Mouse (Mus musculus) embryo, embryonic 10 days (tissue): ENCODE measurements around the gene Dbil5.

ENCODE experiments used
- DNase-seq: peaks from one replicate; pipeline ENCODE4 v3.0.0-alpha.2; 2015; ENCODE audit warnings: low spot score

Gene Dbil5

DNA sequence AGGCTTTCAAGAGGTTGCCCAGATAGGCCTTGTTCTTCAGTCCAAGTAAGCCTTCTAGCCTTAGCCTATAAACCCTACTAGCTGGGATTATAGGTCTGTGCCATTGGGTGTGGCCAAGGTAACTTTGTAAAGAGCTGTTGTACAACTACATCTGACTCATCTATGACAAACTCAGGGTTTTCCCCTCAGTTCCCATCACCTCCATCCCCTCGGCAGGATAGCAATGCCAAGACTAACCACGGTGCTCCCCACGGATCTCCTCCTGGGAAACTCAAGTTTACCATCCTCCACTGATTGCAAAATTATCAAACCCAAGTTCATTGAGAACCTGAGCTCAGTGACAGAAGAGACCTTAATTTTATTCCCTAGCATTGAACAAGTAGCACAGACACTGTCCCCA is 18.7 kb downstream of the Dbil5 start:
- no peak for DNase-seq

DNA sequence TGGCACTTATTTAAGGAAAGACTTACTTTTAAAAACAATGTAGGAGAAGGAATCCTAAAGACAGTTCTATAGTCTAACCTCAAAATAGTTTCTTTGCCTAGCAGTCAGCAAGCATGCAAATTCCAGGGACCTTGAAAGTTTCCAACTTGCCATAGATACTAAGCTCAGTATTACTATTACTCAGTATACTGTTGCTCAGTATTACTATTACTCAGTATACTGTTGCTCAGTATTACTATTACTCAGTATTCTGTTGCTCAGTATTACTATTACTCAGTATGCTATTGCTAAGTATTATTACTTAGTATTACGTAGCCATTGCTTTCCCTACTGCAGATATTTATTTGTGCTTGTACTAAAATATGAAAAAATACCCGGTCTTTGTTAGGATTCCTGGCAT is 22.3 kb downstream of the Dbil5 start:
- DNase-seq = no peak

DNA sequence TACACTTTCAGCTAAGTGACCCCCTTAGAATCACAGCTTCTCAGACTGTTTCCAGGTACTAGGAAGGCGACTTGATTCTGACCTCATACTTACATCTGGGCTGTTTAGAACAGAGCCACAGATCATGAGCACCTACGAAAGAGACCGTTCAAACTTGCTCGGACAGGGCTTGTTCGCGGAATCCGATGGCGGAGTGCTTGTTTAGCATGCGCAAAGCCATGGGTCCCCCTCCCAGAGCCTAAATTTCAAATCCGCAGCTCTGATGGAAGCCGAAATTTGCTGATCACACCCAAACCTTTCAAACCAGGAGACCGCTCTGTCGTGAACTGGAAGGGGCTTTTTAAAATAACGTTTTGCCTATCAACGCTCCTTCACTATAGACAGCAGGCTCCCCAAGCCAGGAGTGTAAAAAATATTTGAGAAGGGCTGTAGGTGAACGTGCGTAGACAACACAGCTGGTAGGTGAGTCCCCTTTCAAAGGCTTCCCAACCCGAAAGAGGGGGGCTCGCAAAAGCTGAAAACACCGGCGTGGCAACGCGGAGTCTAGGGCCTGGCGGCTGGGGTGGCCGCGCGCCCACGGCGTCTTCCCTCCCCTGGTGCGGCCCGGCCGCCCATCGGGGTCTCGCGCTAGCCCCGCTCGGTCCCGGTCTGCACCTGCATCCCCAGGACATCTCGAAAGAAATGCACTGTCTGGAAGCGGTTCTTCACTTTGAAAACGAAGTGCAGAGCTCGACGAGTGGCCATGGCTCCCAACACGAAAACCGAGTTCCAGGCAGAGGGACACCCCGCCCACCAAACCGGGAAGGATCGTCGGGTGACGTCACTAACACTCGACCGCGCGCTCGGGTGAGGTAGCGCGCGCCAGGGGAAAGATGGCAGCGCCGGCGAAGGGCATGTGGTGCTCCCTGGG is 25.7 kb downstream of the Dbil5 start, which contains the start of the genes Mrm3 and Glod4:
Gene Mrm3 (plus strand): TSS at position 815 of the 910 bp plus-strand sequence.
Gene Glod4 (minus strand): TSS at position 825 of the 910 bp plus-strand sequence.
- DNase-seq = peak; percentile 97

- DNase-seq = no peak
These were observed 26.6 kb downstream of the Dbil5 start for GRCm38 (mm10) chr11:76243811-76244546.

- no peak for DNase-seq
These were observed 29.0 kb downstream of the Dbil5 start for GRCm38 (mm10) chr11:76246439-76246838.

DNA sequence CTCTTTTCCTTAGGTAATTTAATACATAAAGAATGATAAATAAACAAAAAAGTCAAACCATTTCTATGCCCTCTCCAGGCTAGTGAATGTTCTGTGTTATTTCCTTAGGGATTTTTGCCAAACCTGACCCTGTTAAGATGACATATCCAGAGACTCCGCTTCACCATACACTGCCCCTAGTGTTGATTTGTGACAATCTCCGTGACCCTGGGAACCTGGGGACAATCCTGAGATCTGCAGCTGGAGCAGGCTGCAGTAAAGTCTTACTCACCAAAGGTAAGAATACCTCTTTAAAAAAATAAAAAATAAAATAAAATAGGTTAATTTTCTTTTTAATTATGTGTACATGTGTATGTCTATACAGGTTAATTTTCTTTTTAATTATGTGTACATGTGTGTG is 29.8 kb downstream of the Dbil5 start:
- DNase-seq = no peak

DNA sequence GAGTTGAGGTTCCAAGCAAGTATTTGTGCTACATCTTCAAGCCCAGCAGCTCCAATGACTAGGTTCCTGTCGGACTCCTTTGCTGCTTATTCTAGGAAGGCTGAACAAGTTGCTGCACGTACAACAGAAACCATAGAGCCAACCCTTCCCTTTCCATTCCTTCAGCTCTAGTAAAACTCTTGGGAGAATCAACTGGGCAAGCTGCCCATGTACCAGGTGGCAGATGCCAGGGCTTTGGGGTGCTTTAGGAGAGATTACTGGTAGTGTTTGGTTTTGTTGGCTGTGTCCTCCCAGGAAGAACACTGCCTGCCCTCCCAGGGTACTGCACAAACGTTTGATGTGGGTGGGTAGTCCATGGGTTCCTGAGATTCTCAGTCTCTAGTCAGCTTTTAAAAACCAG is 34.6 kb downstream of the Dbil5 start:
- no peak for DNase-seq

DNA sequence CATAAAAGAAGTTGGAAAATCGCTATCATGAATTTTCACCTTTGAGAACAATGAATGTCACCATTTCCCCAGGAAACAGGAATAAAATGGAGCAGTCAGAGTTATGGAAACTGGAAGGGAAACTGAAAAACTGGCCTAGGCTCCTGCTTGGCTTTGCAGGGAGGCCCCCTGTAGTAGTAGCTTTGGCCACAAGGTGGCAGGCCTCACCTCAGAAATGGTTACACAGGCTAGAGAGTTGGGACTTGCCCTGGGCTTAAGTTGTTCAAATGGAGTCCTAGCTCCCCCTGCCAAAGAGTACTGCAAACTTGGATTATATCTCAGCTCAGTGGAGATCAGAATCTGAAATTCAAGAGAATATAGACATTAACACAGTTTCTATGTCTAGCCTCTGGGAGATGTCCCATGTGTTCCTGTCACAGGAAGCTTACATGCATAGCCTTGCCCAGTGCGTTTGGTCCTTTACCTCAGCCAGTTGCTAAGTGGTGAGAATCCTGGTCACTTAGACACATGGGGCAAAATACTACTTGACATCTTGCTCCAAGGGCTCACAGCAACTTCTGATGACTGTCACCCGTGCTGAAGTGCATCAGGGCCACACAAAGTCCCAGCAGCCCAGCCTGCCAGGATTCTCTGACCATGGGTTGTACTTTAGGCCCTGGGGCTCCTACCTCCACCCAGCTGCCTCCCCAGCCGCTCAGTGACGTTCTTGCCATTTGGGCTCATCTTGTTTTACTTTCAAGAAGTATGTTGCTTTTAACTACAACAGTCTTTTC is 35.9 kb downstream of the Dbil5 start:
- peak; percentile 88 for DNase-seq

GRCm38 (mm10) chr11:76253918-76254264 is 36.5 kb downstream of the Dbil5 start:
- no peak for DNase-seq

DNA sequence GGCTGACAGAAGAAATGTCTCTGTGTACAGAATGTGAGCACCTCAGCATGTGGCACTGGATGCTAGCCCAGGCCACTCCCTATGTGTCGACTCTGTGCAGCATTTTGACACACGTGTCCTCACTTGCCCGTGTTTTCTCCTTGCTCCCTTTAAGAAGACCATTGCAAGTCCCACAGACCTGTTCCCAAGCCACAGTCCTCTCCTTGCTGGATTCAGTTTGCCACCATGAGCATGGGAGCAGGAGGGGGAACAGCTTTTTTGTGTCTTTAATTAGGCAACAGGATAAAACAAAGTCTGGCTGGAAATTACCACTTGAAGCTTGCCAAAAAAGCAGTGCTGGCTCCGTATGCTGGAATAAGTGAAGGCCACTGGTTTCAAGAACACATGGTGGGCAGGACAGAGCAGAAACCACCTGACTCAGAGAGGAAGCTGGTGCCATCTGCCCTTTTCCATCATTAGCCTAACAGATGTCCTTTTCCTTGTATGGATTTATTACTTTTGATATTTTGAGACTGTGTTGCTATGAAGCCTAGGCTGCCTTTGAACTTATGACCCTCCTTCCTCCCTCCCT is 38.1 kb downstream of the Dbil5 start:
- peak; percentile 35 for DNase-seq

- peak; percentile 65 for DNase-seq
These were observed 38.7 kb downstream of the Dbil5 start for GRCm38 (mm10) chr11:76256129-76256528.

DNA sequence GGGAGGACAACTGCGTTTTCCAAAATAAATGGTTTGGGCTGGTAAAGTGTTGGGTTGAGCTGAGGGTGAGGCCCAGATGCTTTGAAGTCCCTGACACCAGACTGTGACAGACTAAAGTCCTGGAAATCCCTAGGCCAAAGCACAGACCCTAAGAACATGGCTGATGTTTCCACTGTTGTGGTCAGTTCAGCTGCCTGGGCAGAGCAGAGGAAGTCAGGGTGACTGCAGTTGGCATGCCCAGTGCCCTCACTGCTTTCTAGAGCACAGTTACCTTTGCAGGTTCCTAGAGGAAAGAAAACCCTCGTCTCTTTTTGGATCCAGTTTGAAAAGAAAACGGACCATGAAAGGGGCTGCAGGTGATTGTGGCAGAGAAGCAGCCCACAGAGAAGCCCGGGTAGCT is 40.0 kb downstream of the Dbil5 start:
- no peak for DNase-seq

DNA sequence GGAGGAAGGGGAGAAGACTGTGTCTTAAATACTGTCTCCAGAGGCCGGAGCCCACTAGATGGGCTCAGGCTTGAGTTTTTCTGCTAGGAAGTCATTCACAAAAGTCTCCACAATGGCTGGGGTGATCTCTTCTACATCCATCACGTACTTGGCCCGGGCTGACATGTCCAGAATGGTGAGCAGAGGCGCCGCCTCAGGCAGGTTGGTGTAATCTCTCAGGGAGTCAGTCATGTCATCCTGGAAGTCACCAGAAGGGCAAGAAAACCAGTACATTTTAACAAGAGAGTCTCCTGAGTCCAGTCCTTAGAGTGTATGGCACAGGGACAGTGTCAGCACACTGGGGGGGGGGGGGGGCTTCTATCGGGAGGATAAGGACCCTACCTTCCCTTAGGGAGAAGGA is 41.1 kb downstream of the Dbil5 start:
- no peak for DNase-seq

- DNase-seq = no peak
These were observed 43.0 kb downstream of the Dbil5 start for GRCm38 (mm10) chr11:76260208-76261050.

- no peak for DNase-seq
These were observed 43.8 kb downstream of the Dbil5 start for GRCm38 (mm10) chr11:76261224-76261623.

- DNase-seq = peak; percentile 61
These were observed 45.4 kb downstream of the Dbil5 start for GRCm38 (mm10) chr11:76262611-76263351.

DNA sequence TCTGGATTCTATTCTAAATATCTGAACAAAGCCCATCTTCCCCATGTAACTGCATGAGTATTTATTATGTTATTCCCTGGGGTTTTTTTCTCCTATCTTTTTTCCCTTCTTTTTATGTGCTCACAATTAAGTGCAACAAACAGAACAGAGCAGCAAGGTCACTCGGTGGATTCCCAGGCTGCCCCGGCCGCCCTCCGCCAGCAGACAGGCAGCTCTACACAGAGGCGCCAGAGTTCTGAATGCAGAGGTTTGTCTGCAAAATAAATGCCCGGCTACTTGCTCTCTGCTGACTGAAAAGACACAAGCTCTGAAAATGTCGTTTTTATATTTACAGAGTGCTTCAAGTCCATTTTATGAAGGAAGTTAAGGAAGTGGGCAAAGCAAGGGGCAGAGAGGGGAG is 50.1 kb downstream of the Dbil5 start:
- no peak for DNase-seq

DNA sequence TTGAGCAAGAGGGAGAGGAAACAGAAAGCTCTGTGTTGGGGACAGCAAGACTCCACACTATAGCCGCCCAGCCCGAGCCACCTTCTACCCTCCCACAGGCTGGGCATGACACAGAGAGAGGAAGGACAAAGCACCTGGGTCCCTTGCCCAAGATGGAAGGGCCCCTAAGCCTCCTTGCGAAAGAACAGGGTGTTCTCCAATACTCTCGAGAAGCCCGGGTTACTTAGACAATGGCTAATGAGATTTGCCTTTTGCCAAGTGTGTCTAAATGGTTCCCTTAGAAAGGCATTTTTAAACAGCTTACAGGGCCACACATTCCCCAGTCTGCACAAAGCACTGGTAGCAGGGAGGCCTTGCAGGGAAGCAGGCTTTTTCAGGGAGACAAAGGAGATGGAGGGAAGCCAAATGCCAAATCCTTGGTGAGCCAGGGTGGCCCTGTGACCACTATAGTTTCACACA is 50.6 kb downstream of the Dbil5 start:
- no peak for DNase-seq
